Mouse (Mus musculus) left cerebral cortex, postnatal 4 days (tissue): ENCODE data around the gene Zfp369. TPM values are rescaled to one million over a fixed set of nuclear protein-coding genes. Genes with fewer than 3 reads are reported as not detected.
A peak's percentile ranks its signal among the peaks of the same experiment; 100 is the strongest.
"Not testable (repeated sequence)": the region's sequence is repeated elsewhere in the genome, so short reads cannot be mapped to it uniquely, and the experiment has no call there.

Experiments
- DNase-seq: peaks from one replicate; pipeline ENCODE4 v3.0.0-alpha.2; 2022
- intact Hi-C: fragments of 180-260 bp; cut with DNase I; formaldehyde crosslinking; loops from one replicate; pipeline ENCODE4 v1.15.1; 2025
- total RNA-seq, 2 experiments: library from RNA; stranded (reverse); gene quantifications; 2 replicates each; pipeline ENCODE4 v1.2.3; 2021

Gene Zfp369
- 10 to 100 TPM; 74.4 to 80.0 TPM for total RNA-seq

- peak; percentile 95 for DNase-seq
- intact Hi-C loops: no loop called here
Measured at GRCm38 (mm10) chr13:65278383-65279341, at the start of gene Zfp369. Gene Zfp369 (plus strand): TSS chr13:65278814.

GRCm38 (mm10) chr13:65237211-65237610, 41.4 kb upstream of the Zfp369 start:
- intact Hi-C loops: no loop called here

GRCm38 (mm10) chr13:65240509-65241098, 38.0 kb upstream of the Zfp369 start:
- intact Hi-C loops: loop anchor here (10.0 kb wide), 2 partner anchors 796 to 916 kb away; no protein-coding TSS in a partner anchor
- DNase-seq: peak; percentile 98

More at GRCm38 (mm10) chr13:65237211-65237610, 41.4 kb upstream of the Zfp369 start:
- DNase-seq: no peak

- DNase-seq: peak; percentile 96
- intact Hi-C loops: loop anchor here (10.0 kb wide), 2 partner anchors 796 to 916 kb away; no protein-coding TSS in a partner anchor
Measured at GRCm38 (mm10) chr13:65241099-65241626, 37.5 kb upstream of the Zfp369 start.

- intact Hi-C loops: loop anchor here (10.0 kb wide), 2 partner anchors 797 to 917 kb away; no protein-coding TSS in a partner anchor
- peak; percentile 33 for DNase-seq
Measured at GRCm38 (mm10) chr13:65241627-65242318, 36.8 kb upstream of the Zfp369 start.

GRCm38 (mm10) chr13:65242319-65242787, 36.3 kb upstream of the Zfp369 start:
- intact Hi-C loops: loop anchor here (10.0 kb wide), 2 partner anchors 798 to 918 kb away; no protein-coding TSS in a partner anchor
- peak; percentile 11 for DNase-seq

GRCm38 (mm10) chr13:65243273-65243672, 35.3 kb upstream of the Zfp369 start:
- intact Hi-C loops: loop anchor here (10.0 kb wide), 2 partner anchors 798 to 918 kb away; no protein-coding TSS in a partner anchor
- DNase-seq: no peak

- peak; percentile 76 for DNase-seq
- intact Hi-C loops: no loop called here
Measured at GRCm38 (mm10) chr13:65258175-65258954, 20.2 kb upstream of the Zfp369 start.

GRCm38 (mm10) chr13:65259239-65259638, 19.4 kb upstream of the Zfp369 start, which contains the start of gene Gm10775:
Gene Gm10775 (plus strand): TSS chr13:65259539.
- intact Hi-C loops: no loop called here
- DNase-seq: no peak

GRCm38 (mm10) chr13:65262086-65262485, 16.5 kb upstream of the Zfp369 start:
- DNase-seq: no peak
- intact Hi-C loops: no loop called here

- intact Hi-C loops: no loop called here
- no peak for DNase-seq
Measured at GRCm38 (mm10) chr13:65277994-65278382, 626 bp upstream of the Zfp369 start.

GRCm38 (mm10) chr13:65286771-65287170, 8.2 kb downstream of the Zfp369 start:
- intact Hi-C loops: no loop called here
- DNase-seq: no peak

- intact Hi-C loops: no loop called here
- no peak for DNase-seq
Measured at GRCm38 (mm10) chr13:65296354-65296753, 17.7 kb downstream of the Zfp369 start.

- peak; percentile 30 for DNase-seq
- intact Hi-C loops: not testable (repeated sequence)
Measured at GRCm38 (mm10) chr13:65310849-65311248, 32.2 kb downstream of the Zfp369 start.

- intact Hi-C loops: no loop called here
- peak; percentile 10 for DNase-seq
Measured at GRCm38 (mm10) chr13:65311311-65311755, 32.7 kb downstream of the Zfp369 start.

- intact Hi-C loops: no loop called here
- DNase-seq: no peak
Measured at GRCm38 (mm10) chr13:65311826-65312225, 33.2 kb downstream of the Zfp369 start.

- DNase-seq, intact Hi-C loops: not testable (repeated sequence)
Measured at GRCm38 (mm10) chr13:65348501-65348900, 69.9 kb downstream of the Zfp369 start.

GRCm38 (mm10) chr13:65351768-65352167, 73.2 kb downstream of the Zfp369 start:
- DNase-seq, intact Hi-C loops: not testable (repeated sequence)
